Mouse (Mus musculus): Measurements from ENCODE around the gene Grin2a. TPM values are rescaled to one million over a fixed set of nuclear protein-coding genes. Genes with fewer than 3 reads are reported as not detected.

Grin2a gene
- polyA plus RNA-seq, 1 experiment from 2014 or later, result 0.19 TPM

- 92% methylated on average over 5 of the region's 5 CpGs for WGBS
- H3K9me3 ChIP-seq, result no peaks in the 10 kb centered on the region
- no peak for DNase-seq (ENCODE audit: extremely low spot score, low spot score)
- no peaks in the 10 kb centered on the region for H3K27me3 ChIP-seq (ENCODE audit: poor library complexity, severe bottlenecking)
- H3K4me3 ChIP-seq, result no peak overlapping the region
- H3K4me1 ChIP-seq, result no peaks in the 10 kb centered on the region
- no peak overlapping the region for H3K27ac ChIP-seq
- H3K36me3 ChIP-seq (replicated peaks), result no peaks in the 10 kb centered on the region
These were observed 41.9 kb downstream of the Grin2a start for GRCm38 (mm10) chr16:9953396-9953831.

- no peaks in the 10 kb centered on the region for H3K9me3 ChIP-seq
- H3K36me3 ChIP-seq (replicated peaks), result no peaks in the 10 kb centered on the region
- no peak overlapping the region for H3K4me3 ChIP-seq
- H3K27ac ChIP-seq, result no peak overlapping the region
- WGBS, result 80% methylated on average over 3 of the region's 3 CpGs
- H3K27me3 ChIP-seq (ENCODE audit: poor library complexity, severe bottlenecking), result no peaks in the 10 kb centered on the region
- DNase-seq (ENCODE audit: extremely low spot score, low spot score), result no peak
- H3K4me1 ChIP-seq, result no peaks in the 10 kb centered on the region
These were observed 46.1 kb downstream of the Grin2a start for GRCm38 (mm10) chr16:9949250-9949649.

- H3K27ac ChIP-seq, result no peak overlapping the region
- H3K36me3 ChIP-seq (replicated peaks), result no peaks in the 10 kb centered on the region
- H3K27me3 ChIP-seq (ENCODE audit: poor library complexity, severe bottlenecking), result no peaks in the 10 kb centered on the region
- no peak for DNase-seq (ENCODE audit: extremely low spot score, low spot score)
- WGBS, result 86% methylated on average over 3 of the region's 3 CpGs
- no peaks in the 10 kb centered on the region for H3K9me3 ChIP-seq
- H3K4me3 ChIP-seq, result no peak overlapping the region
- H3K4me1 ChIP-seq, result no peaks in the 10 kb centered on the region
These were observed 47.9 kb downstream of the Grin2a start for GRCm38 (mm10) chr16:9947430-9947829.

GRCm38 (mm10) chr16:9944836-9945235, 50.5 kb downstream of the Grin2a start:
- DNase-seq (ENCODE audit: extremely low spot score, low spot score), result no peak
- no peaks in the 10 kb centered on the region for H3K4me1 ChIP-seq
- H3K4me3 ChIP-seq, result no peak overlapping the region
- H3K9me3 ChIP-seq, result no peaks in the 10 kb centered on the region
- H3K36me3 ChIP-seq (replicated peaks), result no peaks in the 10 kb centered on the region
- H3K27me3 ChIP-seq (ENCODE audit: poor library complexity, severe bottlenecking), result no peaks in the 10 kb centered on the region
- no peak overlapping the region for H3K27ac ChIP-seq
- 72% methylated on average over 5 of the region's 5 CpGs for WGBS

- H3K4me1 ChIP-seq, result no peaks in the 10 kb centered on the region
- no peak for DNase-seq (ENCODE audit: extremely low spot score, low spot score)
- 66% methylated on average over 8 of the region's 8 CpGs for WGBS
These were observed 53.9 kb downstream of the Grin2a start for GRCm38 (mm10) chr16:9941306-9941930.

GRCm38 (mm10) chr16:9940716-9941115, 54.6 kb downstream of the Grin2a start:
- no peak for DNase-seq (ENCODE audit: extremely low spot score, low spot score)
- WGBS, result 93% methylated on average over 7 of the region's 7 CpGs
- no peak overlapping the region for H3K27ac ChIP-seq
- H3K9me3 ChIP-seq, result no peaks in the 10 kb centered on the region
- H3K4me1 ChIP-seq, result no peaks in the 10 kb centered on the region
- H3K36me3 ChIP-seq (replicated peaks), result no peaks in the 10 kb centered on the region
- H3K4me3 ChIP-seq, result no peak overlapping the region
- no peaks in the 10 kb centered on the region for H3K27me3 ChIP-seq (ENCODE audit: poor library complexity, severe bottlenecking)

More at GRCm38 (mm10) chr16:9941306-9941930, 53.9 kb downstream of the Grin2a start:
- Histone ChIP-seq H3K27ac (no peak overlapping the region), H3K27me3 (ENCODE audit: poor library complexity, severe bottlenecking) (no peaks in the 10 kb centered on the region), H3K9me3 (no peaks in the 10 kb centered on the region), H3K36me3 (replicated peaks) (no peaks in the 10 kb centered on the region), H3K4me3 (no peak overlapping the region)

GRCm38 (mm10) chr16:9910672-9911071, 84.7 kb downstream of the Grin2a start:
- H3K36me3 ChIP-seq (replicated peaks), result no peaks in the 10 kb centered on the region
- no peaks in the 10 kb centered on the region for H3K4me1 ChIP-seq
- 86% methylated on average over 3 of the region's 3 CpGs for WGBS
- H3K27me3 ChIP-seq (ENCODE audit: poor library complexity, severe bottlenecking), result no peaks in the 10 kb centered on the region
- no peak for DNase-seq (ENCODE audit: extremely low spot score, low spot score)
- H3K27ac ChIP-seq, result no peak overlapping the region
- H3K4me3 ChIP-seq, result no peak overlapping the region
- H3K9me3 ChIP-seq, result no peaks in the 10 kb centered on the region

GRCm38 (mm10) chr16:9909225-9909624, 86.1 kb downstream of the Grin2a start:
- no peak for DNase-seq (ENCODE audit: extremely low spot score, low spot score)
- H3K36me3 ChIP-seq (replicated peaks), result no peaks in the 10 kb centered on the region
- H3K4me1 ChIP-seq, result no peaks in the 10 kb centered on the region
- no peaks in the 10 kb centered on the region for H3K27me3 ChIP-seq (ENCODE audit: poor library complexity, severe bottlenecking)
- no peak overlapping the region for H3K27ac ChIP-seq
- WGBS, result 88% methylated on average over 4 of the region's 4 CpGs
- H3K4me3 ChIP-seq, result no peak overlapping the region
- no peaks in the 10 kb centered on the region for H3K9me3 ChIP-seq

- H3K27me3 ChIP-seq (ENCODE audit: poor library complexity, severe bottlenecking), result no peaks in the 10 kb centered on the region
- H3K27ac ChIP-seq, result no peak overlapping the region
- H3K36me3 ChIP-seq (replicated peaks), result no peaks in the 10 kb centered on the region
- DNase-seq (ENCODE audit: extremely low spot score, low spot score), result no peak
- H3K4me3 ChIP-seq, result no peak overlapping the region
- H3K4me1 ChIP-seq, result no peaks in the 10 kb centered on the region
- 89% methylated on average over 6 of the region's 6 CpGs for WGBS
- H3K9me3 ChIP-seq, result no peaks in the 10 kb centered on the region
These were observed 90.9 kb downstream of the Grin2a start for GRCm38 (mm10) chr16:9904443-9904842.

- Histone ChIP-seq H3K9me3 (no peaks in the 10 kb centered on the region), H3K27me3 (ENCODE audit: poor library complexity, severe bottlenecking) (no peaks in the 10 kb centered on the region)
- WGBS, result 88% methylated on average over 5 of the region's 5 CpGs
These were observed 92.5 kb downstream of the Grin2a start for GRCm38 (mm10) chr16:9902680-9903463.

GRCm38 (mm10) chr16:9901433-9901832, 93.9 kb downstream of the Grin2a start:
- no peak overlapping the region for H3K27ac ChIP-seq
- no peaks in the 10 kb centered on the region for H3K27me3 ChIP-seq (ENCODE audit: poor library complexity, severe bottlenecking)
- H3K9me3 ChIP-seq, result no peaks in the 10 kb centered on the region
- DNase-seq (ENCODE audit: extremely low spot score, low spot score), result no peak
- H3K4me1 ChIP-seq, result no peaks in the 10 kb centered on the region
- no peaks in the 10 kb centered on the region for H3K36me3 ChIP-seq (replicated peaks)
- WGBS, result 72% methylated on average over 1 of the region's 1 CpGs
- H3K4me3 ChIP-seq, result no peak overlapping the region

More at GRCm38 (mm10) chr16:9902680-9903463, 92.5 kb downstream of the Grin2a start:
- Histone ChIP-seq H3K36me3 (replicated peaks) (no peaks in the 10 kb centered on the region), H3K27ac (no peak overlapping the region), H3K4me3 (no peak overlapping the region), H3K4me1 (no peaks in the 10 kb centered on the region)
- no peak for DNase-seq (ENCODE audit: extremely low spot score, low spot score)

GRCm38 (mm10) chr16:9900996-9901395, 94.4 kb downstream of the Grin2a start:
- 76% methylated on average over 3 of the region's 3 CpGs for WGBS
- no peak overlapping the region for H3K27ac ChIP-seq

GRCm38 (mm10) chr16:9900196-9900595, 95.2 kb downstream of the Grin2a start:
- WGBS, result 88% methylated on average over 1 of the region's 1 CpGs
- H3K36me3 ChIP-seq (replicated peaks), result no peaks in the 10 kb centered on the region
- no peaks in the 10 kb centered on the region for H3K9me3 ChIP-seq
- H3K4me3 ChIP-seq, result no peak overlapping the region
- H3K27me3 ChIP-seq (ENCODE audit: poor library complexity, severe bottlenecking), result no peaks in the 10 kb centered on the region
- no peak for DNase-seq (ENCODE audit: extremely low spot score, low spot score)
- no peaks in the 10 kb centered on the region for H3K4me1 ChIP-seq
- H3K27ac ChIP-seq, result no peak overlapping the region

More at GRCm38 (mm10) chr16:9900996-9901395, 94.4 kb downstream of the Grin2a start:
- Histone ChIP-seq H3K4me1 (no peaks in the 10 kb centered on the region), H3K36me3 (replicated peaks) (no peaks in the 10 kb centered on the region), H3K9me3 (no peaks in the 10 kb centered on the region), H3K4me3 (no peak overlapping the region), H3K27me3 (ENCODE audit: poor library complexity, severe bottlenecking) (no peaks in the 10 kb centered on the region)
- DNase-seq (ENCODE audit: extremely low spot score, low spot score), result no peak
